Mouse (Mus musculus) midbrain, embryonic 16.5 days (tissue): Measurements from ENCODE around the gene Tbck. TPM values are rescaled to one million over a fixed set of nuclear protein-coding genes. Genes with fewer than 3 reads are reported as not detected.
A peak's percentile ranks its signal among the peaks of the same experiment; 100 is the strongest.

ENCODE experiments used
- ATAC-seq: fragments of 200-750 bp; cut with Nextera tagmentation; 2 replicates; pipeline ENCODE4 v1.8.0; 2017; ENCODE audit warnings: moderate TSS enrichment
- H3K27ac ChIP-seq: fragments of 300-500 bp; sonication (generic); 2 replicates; pipeline ENCODE4 v1.5.1; 2014; ENCODE audit warnings: mild to moderate bottlenecking, low read length, mixed read lengths
- H3K27me3 ChIP-seq: fragments of 300-500 bp; sonication (generic); 2 replicates; pipeline ENCODE4 v1.6.1; 2014; ENCODE audit warnings: low read depth, low read length, mixed read lengths; ENCODE audit not compliant: control insufficient read depth, insufficient read depth
- H3K36me3 ChIP-seq: fragments of 300-500 bp; sonication (generic); 2 replicates; pipeline ENCODE4 v1.6.1; 2014; ENCODE audit warnings: mild to moderate bottlenecking, low read length, moderate library complexity, mixed read lengths; ENCODE audit not compliant: control insufficient read depth, insufficient read depth
- H3K4me1 ChIP-seq: fragments of 300-500 bp; sonication (generic); 2 replicates; pipeline ENCODE4 v1.6.1; 2014; ENCODE audit warnings: mild to moderate bottlenecking, low read length, mixed read lengths; ENCODE audit not compliant: control insufficient read depth, insufficient read depth
- H3K4me2 ChIP-seq: fragments of 300-500 bp; sonication (generic); 2 replicates; pipeline ENCODE4 v1.6.1; 2014; ENCODE audit warnings: mild to moderate bottlenecking, low read length, mixed read lengths
- H3K4me3 ChIP-seq: fragments of 300-500 bp; sonication (generic); 2 replicates; pipeline ENCODE4 v1.5.1; 2014; ENCODE audit warnings: low read depth, mild to moderate bottlenecking, low read length, moderate library complexity, mixed read lengths
- H3K9ac ChIP-seq: fragments of 300-500 bp; sonication (generic); 2 replicates; pipeline ENCODE4 v1.6.1; 2014; ENCODE audit warnings: low read depth, low read length, mixed read lengths
- H3K9me3 ChIP-seq: fragments of 300-500 bp; sonication (generic); replicated peaks from 2 replicates; pipeline ENCODE4 v1.6.1; 2014; ENCODE audit warnings: mild to moderate bottlenecking, low read length, mixed read lengths; ENCODE audit not compliant: control insufficient read depth, poor library complexity, severe bottlenecking
- WGBS: fragments of 180-500 bp; shearing (Covaris S2); extraction: QIAGEN DNeasy Blood & Tissue Kit; methylation state at CpG from one replicate; pipeline ENCODE4 v1.1.7; 2014; 5-methylcytosine and 5-hydroxymethylcytosine counted together
- polyA plus RNA-seq: library from polyadenylated mRNA; unstranded; fragments of >200 nt; fragmentation: Nextera tagmentation; extraction: Ambion mirVana; gene quantifications from 2 replicates; pipeline ENCODE4 v1.2.1, GENCODE M21; 2015

Tbck gene
- polyA plus RNA-seq, 1 experiment from 2014 or later = 33.6 TPM

DNA sequence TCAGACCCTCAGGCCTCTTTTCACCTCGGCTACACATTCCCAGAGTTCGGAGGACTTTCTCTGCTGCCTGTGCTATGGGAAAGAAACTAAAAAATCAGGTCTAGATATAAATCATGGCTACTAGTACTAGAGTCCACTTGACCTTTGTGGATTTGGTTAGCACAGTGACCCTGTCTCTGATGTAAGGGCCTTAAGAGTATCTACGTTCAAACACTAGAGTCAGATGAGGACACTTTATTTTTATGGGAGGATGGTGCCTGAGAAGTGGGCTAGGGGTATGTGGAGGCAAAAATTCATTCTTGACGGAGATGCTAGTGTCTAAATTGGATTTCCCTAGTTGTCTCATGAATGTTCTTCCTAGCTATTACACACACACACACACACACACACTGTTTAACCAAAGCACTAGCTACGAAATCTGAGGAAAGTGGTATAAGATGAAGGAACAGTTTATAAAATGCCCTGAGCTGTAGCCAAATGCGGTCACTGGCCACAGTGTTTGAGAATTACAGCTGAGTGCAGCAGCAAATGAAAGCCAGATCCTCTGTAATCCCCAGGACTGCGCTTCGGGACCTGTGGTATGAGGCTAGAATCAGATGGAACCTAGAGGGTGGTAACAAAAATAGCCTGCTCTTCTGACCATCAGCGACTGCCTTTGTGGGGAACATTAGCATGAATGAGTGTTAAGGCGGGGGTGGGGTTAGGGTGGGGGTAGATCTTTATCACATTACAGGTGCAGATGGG is 193.2 kb downstream of the Tbck start:
- 57% methylated on average over 10 of the region's 10 CpGs for WGBS
- 0 out of 2 replicates have a peak, but pooled peaks cover 2% of the 10 kb centered on the region for H3K4me1 ChIP-seq
- H3K4me3 ChIP-seq = no peak overlapping the region
- no peak overlapping the region for H3K27ac ChIP-seq
- no peak overlapping the region for H3K4me2 ChIP-seq
- H3K9me3 ChIP-seq = no peaks in the 10 kb centered on the region
- H3K9ac ChIP-seq = no peak overlapping the region
- H3K36me3 ChIP-seq = no peaks in the 10 kb centered on the region
- no peak for ATAC-seq
- H3K27me3 ChIP-seq = no peaks in the 10 kb centered on the region

DNA sequence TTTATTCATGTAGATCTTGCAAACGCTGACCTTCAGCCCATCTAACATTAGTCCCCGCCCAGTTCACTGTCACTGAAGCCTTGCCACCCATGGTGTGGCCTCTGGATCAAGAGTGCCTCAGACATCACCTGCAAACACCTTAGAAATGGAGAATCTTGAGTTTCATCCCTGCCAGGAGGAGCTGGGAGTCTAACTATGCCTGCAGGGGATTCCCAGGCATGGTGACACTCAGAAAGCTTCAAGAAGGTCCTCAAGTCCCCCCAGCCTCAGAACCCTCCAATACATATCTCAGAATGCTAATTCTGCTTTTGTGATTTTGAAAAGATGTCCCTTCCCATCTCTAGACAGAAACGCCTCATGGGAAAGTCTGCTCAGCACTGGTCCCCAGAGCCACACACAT is 196.4 kb downstream of the Tbck start:
- Histone ChIP-seq H3K9me3 (no peaks in the 10 kb centered on the region), H3K27ac (no peak overlapping the region), H3K4me1 (0 out of 2 replicates have a peak, but pooled peaks cover 2% of the 10 kb centered on the region), H3K9ac (no peak overlapping the region), H3K36me3 (no peaks in the 10 kb centered on the region), H3K27me3 (no peaks in the 10 kb centered on the region), H3K4me2 (peak overlapping the region; percentile 11), H3K4me3 (no peak overlapping the region)
- ATAC-seq = no peak
- 66% methylated on average over 3 of the region's 3 CpGs for WGBS

DNA sequence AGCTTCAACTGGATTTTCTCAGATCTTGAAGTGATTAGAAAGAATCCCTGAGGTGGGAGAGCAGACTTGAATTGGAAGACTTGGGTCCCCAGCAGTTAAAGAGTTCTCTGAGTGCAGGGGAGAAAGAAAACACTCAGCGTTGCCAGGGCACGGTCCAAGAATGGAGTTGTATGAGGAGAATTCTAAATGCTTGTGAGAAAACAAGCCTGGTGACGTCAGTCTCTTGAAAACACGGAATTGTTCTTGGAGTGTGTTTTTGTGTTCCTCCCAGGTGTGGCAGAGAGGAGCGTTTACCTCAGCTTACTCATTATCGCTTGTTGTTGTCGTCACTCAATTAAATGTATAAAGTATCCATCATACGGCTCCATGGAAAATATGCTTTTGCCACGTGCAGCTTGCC is 196.9 kb downstream of the Tbck start:
- Histone ChIP-seq H3K36me3 (no peaks in the 10 kb centered on the region), H3K4me2 (peak overlapping the region; percentile 11), H3K9me3 (no peaks in the 10 kb centered on the region), H3K4me3 (no peak overlapping the region), H3K9ac (no peak overlapping the region), H3K27ac (no peak overlapping the region), H3K4me1 (0 out of 2 replicates have a peak, but pooled peaks cover 2% of the 10 kb centered on the region), H3K27me3 (no peaks in the 10 kb centered on the region)
- WGBS = 45% methylated on average over 9 of the region's 9 CpGs
- 0 out of 2 replicates have a peak, but pooled peaks have one; percentile 46 for ATAC-seq

DNA sequence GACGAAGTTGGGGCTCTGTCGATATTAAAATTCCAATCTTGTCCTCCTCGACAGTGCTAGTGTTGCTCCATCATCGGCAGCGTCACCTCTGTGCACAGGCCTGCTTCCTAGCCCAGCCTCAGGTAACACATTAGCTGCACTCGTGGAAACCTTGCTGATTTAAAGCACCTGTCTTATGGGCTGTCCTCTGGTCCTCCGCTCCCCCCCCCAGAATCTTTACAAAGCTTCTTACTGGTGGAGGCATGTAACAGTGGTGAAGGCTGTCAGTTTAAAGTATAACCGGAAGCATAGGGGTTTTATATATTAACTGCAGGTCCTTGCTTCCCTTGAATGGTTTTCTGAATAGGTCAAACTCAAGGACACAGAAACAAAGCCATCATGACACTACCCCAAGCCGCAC is 199.3 kb downstream of the Tbck start:
- Histone ChIP-seq H3K4me1 (0 out of 2 replicates have a peak, but pooled peaks cover 2% of the 10 kb centered on the region), H3K9ac (no peak overlapping the region), H3K4me3 (no peak overlapping the region), H3K27me3 (no peaks in the 10 kb centered on the region), H3K4me2 (no peak overlapping the region), H3K36me3 (no peaks in the 10 kb centered on the region), H3K27ac (no peak overlapping the region), H3K9me3 (no peaks in the 10 kb centered on the region)
- no peak for ATAC-seq
- WGBS = 84% methylated on average over 9 of the region's 9 CpGs

DNA sequence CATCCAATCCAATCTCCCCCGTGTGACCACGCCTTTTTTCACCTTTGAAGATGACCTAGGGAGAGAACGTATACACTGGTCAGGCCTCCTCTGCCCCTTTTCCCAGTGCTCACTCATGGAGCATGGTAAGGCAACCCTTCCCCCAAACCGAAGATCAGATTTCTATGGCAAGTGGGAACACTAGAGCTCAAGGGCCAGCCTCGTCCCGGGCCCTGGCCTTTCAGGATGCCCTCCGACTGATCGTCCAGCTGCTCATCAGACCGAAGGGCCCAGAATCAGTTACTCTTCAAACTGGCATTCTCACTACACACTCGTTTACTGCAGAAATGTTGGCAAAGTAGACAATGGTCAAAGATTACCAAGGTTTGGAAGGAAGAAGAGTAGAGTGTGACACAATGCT is 200.5 kb downstream of the Tbck start:
- Histone ChIP-seq H3K36me3 (no peaks in the 10 kb centered on the region), H3K9ac (no peak overlapping the region), H3K27me3 (no peaks in the 10 kb centered on the region), H3K9me3 (no peaks in the 10 kb centered on the region), H3K4me2 (no peak overlapping the region), H3K4me1 (0 out of 2 replicates have a peak, but pooled peaks cover 2% of the 10 kb centered on the region), H3K4me3 (no peak overlapping the region), H3K27ac (no peak overlapping the region)
- 86% methylated on average over 10 of the region's 10 CpGs for WGBS
- ATAC-seq = no peak

DNA sequence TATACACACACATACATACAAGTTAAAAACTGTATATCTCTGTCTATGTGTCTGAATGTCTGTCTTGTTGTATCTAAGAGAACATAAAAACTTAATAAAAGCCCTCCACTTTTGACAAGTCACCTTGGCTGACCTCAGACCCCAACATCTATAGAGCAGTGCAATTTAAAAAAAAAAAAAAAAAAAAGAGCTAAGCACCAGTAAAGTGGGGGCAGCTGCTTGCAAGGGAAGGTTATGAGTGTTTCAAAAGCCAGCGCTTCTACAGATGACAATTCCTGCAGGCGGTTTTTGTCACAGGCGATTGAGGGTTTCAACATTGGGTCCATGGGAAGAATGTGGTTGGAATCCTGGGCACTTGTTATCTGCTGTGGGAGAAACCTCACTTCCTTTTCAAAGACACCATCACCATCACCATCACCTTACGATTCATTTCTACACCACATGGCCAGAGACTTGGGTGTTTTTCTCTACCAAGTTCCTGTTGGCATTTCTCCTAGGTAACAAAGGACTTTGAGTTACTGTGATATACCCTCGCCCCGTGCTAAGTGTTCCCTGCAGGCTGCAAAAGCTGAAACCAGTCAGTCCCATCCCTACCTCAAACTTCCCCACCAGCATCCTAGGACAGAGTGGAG is 202.6 kb downstream of the Tbck start:
- WGBS = 91% methylated on average over 6 of the region's 6 CpGs
- Histone ChIP-seq H3K9me3 (no peaks in the 10 kb centered on the region), H3K4me1 (no peaks in the 10 kb centered on the region), H3K4me3 (no peak overlapping the region), H3K27me3 (no peaks in the 10 kb centered on the region), H3K27ac (no peak overlapping the region), H3K9ac (no peak overlapping the region), H3K36me3 (no peaks in the 10 kb centered on the region), H3K4me2 (no peak overlapping the region)
- no peak for ATAC-seq

DNA sequence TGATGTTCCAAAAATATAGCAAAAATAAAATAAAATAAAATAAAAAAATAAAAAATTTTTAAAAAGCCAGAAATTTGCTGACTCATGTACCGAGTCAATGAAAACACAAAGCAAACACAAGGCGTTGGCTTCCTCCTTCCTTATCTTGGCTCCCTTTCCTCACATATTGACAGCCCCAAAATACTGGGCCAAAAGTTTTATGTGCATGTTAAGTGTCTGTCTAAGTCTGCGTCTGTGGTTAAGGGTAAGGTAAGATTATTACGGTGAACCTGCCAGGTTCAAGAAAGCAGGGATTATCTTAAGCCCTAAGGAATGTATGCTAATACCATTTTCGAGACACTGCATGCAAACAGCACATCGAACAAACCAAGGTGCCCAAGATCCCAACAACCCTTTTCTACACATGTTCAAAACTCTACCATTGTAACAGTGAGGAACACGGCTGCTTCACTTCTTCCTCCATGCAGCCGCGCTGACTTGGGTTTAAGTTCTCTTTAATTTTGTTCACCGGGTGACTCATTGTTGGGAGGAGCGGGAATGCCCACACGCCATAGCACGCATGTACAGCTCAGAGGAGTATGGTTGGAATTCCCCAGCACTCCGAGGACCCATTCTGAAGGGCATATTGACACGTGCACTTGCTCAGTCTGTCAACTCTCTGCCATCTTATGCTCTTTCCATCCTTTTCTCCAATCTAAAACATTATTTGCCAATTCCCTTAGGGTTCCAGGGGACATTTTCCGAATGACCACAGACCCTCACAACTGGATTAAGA is 203.3 kb downstream of the Tbck start:
- WGBS = 91% methylated on average over 16 of the region's 16 CpGs

More for the DNA sequence above, 203.3 kb downstream of the Tbck start:
- Histone ChIP-seq H3K4me2 (no peak overlapping the region), H3K4me1 (no peaks in the 10 kb centered on the region), H3K27me3 (no peaks in the 10 kb centered on the region), H3K9me3 (no peaks in the 10 kb centered on the region), H3K36me3 (no peaks in the 10 kb centered on the region), H3K27ac (no peak overlapping the region), H3K9ac (no peak overlapping the region), H3K4me3 (no peak overlapping the region)
- ATAC-seq = no peak
